Mouse (Mus musculus): ENCODE data around the gene Lyzl4.

Lyzl4 gene

DNA sequence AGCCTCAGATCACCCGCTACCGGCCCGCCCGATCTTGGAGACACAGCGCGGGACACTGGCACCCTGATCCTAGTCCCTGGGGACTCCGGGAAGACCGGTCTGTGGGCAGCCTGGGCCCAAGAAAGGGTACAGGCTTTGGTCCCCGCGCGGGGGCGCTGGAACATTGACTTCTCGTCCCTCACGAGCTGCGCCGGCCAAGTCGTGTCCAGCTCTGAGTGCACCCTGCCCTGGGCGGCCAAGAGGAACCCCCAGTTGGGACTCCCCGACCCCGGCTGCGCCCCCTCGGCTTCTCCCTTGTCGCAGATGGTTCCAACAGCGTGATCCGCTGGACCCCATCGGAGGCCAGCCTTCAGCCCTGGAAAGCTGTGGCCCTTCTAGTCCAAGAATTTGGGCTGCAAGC, at the start of gene Lyzl4:
Gene Lyzl4 (minus strand): TSS at position 96 of the 400 bp plus-strand sequence.
- in situ Hi-C loops (cut with MboI) = no loop called here

DNA sequence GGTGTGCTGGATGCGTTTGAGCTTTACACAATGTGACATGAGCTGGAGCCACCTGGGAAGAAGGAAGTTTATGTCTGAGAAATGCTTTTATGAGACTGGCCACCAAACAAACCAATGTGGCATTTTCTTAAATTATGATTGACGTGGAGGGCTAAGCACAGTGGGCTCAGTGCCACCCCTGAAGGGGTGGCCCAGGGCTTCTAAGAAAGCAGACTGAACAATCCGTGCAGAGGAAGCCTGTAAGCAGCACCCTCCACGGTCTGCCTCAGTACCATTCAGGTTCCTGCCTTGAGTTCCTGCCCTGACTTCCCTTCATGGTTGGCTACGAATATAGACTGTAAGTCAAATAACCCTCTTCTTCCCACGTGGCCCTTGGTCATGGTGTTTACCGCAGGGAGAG, 48.8 kb upstream of the Lyzl4 start:
- in situ Hi-C loops (cut with MboI) = no loop called here

DNA sequence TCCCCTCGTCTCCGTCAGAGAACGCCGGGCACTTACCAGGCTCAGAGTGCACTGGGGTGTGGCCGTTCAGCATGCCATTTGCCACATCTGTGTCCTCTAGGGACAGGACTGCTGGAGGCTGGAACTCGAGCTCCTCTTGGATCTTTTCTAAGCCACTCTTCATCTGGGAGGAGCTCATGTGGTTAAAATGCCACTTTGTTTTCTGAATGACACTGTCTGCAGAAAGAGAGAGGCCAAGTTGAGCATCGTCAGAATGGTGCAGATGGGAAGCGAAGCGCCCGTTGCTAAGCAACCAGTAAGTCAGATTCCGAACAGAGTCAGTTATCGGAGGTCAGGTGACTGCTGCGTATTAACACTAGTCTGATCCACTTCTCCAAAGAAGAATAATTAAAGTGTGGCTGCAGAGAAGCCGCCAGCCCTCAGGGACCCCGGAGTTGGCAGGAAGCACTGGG, 48.3 kb upstream of the Lyzl4 start:
- in situ Hi-C loops (cut with MboI) = no loop called here

DNA sequence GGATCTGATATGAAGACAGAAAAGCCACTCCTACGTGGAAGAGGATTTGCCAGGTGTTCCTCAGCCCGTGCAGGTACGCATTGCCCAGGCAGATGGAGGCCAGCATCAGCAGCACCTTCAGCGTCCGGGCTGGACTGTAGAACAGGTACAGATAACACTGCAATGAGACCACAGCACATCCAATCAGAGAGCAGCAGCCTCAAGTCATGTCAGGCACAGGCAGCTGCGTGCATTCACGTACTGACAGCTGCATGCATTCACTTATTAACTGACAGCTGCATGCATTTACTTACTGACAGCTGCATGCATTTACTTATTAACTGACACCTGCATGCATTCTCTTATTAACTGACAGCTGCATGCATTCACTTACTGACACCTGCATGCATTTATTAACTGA, 42.8 kb upstream of the Lyzl4 start:
- in situ Hi-C loops (cut with MboI) = no loop called here

DNA sequence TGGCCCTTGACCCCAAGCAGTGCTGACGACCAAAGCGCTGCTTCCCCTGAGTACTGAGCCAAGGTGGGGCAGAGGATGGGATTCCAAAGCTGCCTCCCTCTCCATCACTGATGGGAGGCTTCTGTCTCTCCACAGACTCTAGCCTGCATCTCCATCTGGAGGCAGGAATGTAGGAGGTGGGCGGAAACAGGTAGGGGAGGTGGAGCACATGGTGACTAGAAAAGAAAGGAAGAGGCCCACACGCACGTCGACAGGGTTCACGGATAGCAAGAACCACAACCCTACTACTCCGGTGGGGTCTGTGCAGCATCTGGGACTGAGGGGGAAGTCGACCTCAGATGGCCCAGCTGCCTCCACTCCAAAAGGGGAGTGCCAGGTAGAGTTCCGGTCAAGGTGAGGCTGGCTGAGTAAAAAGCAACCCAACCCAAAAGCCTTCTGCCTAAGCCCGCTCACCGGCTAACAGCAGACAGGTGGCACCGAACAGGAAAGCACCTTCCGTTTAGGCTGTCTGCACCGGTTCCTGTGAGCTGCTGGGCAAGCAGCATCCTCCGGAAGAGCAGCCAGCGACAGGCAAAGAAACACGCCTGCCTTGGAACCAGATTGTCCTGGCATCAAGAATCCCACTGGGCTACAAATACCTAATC, 40.3 kb upstream of the Lyzl4 start:
- in situ Hi-C loops (cut with MboI) = no loop called here

- in situ Hi-C loops (cut with MboI) = no loop called here
These were observed 39.3 kb upstream of the Lyzl4 start for GRCm38 (mm10) chr9:121681191-121681590.

DNA sequence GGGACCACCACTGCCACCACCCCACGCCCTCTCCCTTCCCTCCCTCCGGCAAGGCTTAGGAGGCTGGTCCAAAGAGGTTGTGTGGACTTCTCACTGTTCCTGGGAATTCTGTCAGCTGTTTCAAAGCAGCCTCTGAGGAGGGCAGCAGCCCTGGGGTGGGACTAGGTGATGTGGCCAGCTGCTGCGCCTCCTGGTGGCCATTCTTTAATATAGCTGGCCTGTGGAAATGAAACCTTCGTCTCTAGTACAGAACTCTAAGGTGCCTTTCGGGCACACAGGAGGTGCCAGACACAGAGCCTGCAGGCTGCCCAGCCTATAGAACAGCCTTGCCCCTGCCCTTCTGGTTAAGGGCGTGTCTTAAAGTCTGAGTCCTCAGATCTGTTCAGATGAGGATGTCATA, 37.7 kb upstream of the Lyzl4 start:
- in situ Hi-C loops (cut with MboI) = no loop called here

GRCm38 (mm10) chr9:121677476-121677875, 35.6 kb upstream of the Lyzl4 start:
- in situ Hi-C loops (cut with MboI) = no loop called here

DNA sequence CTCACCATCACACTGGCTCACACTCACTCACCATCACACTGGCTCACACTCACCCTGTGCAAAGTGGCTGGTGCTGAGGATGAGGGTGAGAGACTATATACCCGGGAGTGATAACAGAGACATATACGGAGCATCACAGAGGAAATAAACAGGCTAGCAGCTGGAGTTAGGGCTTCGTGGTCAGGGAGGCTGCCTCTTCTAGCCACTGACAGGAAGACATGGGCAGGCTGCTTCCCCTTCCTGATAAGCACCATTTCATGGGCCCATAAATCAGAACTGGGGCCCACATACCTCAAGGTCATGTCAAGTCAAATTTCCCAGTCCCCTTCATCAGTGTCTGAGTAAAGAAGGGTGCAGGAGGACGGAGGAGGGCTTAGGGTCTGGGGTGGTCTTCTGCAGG, 35.2 kb upstream of the Lyzl4 start:
- in situ Hi-C loops (cut with MboI) = no loop called here

GRCm38 (mm10) chr9:121675556-121675955, 33.7 kb upstream of the Lyzl4 start:
- in situ Hi-C loops (cut with MboI) = no loop called here

DNA sequence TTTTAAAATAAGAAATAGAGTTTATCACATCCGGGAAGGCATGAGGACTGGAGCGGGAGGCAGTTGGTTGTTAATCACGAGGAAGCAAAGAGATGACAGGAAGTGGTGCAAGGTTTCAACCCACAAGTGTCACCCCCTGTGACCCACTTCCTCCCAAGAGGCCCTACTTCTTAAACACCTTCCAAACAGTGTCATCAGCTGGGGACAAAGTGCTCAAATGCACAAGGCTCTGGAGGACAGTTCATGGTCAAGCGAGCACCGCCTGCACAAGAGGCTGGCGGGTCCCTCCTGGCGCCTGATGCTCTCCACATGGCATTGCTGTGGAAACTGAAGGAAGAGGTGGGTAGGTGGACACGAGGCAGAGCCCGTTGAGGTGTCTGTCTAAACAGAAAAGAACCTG, 33.1 kb upstream of the Lyzl4 start:
- in situ Hi-C loops (cut with MboI) = no loop called here

DNA sequence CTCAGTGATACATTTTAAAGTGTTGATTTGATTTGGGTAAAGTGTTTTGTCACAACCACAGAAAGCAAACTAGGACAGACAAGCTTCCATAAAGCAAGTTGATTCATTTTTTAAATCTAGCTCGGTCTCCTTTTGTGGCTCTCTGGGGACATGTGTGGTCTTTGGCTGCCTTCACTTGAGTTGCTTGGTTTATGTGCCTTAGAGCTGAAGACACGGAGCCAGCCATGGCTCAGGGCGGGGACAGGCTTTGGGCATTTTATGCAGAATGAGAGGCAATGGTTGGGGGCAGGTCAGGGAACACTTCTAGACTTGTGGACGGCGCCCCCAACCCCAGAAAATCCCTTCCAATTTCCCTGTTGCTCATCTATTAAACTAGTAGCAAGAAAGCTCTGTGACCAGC, 31.8 kb upstream of the Lyzl4 start:
- in situ Hi-C loops (cut with MboI) = no loop called here

GRCm38 (mm10) chr9:121672311-121672710, 30.4 kb upstream of the Lyzl4 start:
- in situ Hi-C loops (cut with MboI) = no loop called here

DNA sequence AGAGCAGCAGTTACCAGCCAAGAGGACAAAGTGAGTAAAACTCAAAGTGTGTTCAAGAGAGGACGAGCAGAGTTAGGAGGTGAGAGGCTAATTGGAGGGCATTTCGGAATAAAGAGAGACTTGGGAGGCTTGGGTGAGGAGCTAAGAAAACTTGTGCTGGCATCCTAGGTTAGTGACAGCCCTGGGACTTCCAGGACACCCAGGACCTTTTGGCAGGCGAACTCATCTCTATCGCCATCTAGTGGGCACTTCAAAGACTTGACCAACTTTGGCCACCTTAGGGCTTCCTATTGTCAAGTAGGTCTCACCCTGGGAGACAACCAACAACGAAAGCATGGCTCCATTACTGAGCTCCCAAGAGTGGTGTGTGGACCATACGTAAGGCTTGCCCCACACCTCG, 29.4 kb upstream of the Lyzl4 start:
- in situ Hi-C loops (cut with MboI) = no loop called here

GRCm38 (mm10) chr9:121669348-121669791, 27.5 kb upstream of the Lyzl4 start:
- in situ Hi-C loops (cut with MboI) = no loop called here

DNA sequence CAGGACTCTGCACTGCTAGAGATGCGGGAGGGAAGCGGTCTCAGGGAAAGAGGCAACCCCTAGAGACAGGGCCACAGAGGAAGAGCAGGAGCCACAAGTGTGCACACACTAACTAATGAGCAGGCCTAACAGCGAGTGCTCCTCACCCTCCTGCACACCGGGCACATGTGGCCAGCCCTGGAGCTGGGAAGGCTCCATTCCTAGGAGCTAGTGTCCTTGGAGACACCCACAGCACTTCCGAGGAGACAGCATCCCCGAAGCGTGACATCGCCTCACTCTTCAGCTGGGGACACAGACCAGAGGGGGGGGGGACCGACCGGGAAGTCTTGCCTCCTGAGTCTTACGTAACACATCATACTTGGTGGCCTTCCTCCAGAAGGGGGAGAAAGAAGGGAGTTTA, 25.9 kb upstream of the Lyzl4 start:
- in situ Hi-C loops (cut with MboI) = no loop called here

DNA sequence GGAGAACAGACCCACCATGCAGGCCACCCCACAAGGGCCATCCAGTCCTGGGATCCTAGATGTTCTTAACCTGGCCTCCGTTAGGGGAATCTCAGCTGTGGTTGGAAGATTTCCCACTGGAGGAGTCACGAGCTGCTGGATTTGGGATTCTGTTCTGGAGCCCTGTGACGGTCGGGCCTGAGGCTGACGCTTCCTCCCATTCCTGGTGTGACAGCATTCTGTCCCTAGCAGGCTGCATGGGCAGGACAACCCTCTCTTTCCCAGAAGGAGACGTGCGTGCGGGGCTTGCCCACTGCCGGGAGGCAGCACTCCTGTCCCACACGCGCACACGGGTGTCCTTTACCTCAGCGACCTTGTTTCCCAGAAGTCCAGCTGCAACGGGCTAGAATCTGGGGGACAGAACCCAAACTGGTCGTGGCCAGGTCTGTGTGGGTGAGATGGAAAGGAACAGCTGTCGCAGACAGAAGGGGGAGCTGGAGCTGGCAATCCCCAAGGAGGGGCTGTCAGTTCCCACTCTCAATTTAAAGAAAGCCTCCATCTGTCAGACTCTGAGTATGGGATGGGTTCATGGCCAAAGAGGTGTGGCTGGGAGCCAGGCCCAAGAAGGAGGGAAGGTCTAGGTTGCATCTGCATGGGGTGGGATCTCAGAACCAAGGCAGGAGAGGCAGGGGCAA, 25.2 kb upstream of the Lyzl4 start:
- in situ Hi-C loops (cut with MboI) = no loop called here

DNA sequence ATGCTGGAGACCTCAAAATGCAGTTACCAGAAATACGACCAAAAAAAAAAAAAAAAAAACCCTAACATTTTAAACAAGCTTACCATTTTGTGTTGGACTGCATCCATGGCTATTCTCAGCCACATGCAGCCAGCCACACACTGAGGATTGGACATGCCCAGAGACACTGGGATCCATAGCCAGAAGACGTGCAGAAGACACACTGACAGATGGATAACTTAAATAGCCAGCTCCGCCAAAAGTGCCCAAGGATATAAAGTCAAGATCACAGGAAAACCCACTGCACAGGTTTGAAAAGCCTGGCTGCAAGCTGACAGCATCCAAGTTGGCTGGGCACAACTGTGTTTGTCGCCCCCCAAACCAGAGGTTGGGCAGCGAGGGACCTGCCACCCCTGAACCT, 22.2 kb upstream of the Lyzl4 start:
- in situ Hi-C loops (cut with MboI) = no loop called here

GRCm38 (mm10) chr9:121663467-121663866, 21.6 kb upstream of the Lyzl4 start:
- in situ Hi-C loops (cut with MboI) = no loop called here

- in situ Hi-C loops (cut with MboI) = no loop called here
These were observed 17.9 kb upstream of the Lyzl4 start for GRCm38 (mm10) chr9:121659791-121660190.

- in situ Hi-C loops (cut with MboI) = no loop called here
These were observed 16.4 kb upstream of the Lyzl4 start for GRCm38 (mm10) chr9:121658248-121658647.

DNA sequence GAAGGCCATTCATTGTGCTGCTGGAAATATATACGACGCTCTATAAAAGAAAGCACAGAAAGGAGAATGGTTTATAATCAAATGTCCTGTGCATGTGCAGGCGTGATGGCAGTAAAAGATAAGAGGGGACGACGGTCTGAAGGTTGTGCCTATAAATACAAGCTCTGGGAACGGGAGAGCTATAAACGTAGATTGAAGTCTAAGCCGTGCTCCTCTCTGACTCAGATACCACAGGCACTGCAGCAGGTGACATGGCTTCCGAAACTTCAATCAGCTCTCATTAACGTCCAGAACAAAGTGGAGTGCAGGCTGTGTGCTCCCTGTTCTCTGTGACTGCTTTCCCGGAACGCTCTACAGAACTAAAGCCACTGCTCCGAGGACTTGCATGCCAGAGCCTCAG, 15.2 kb upstream of the Lyzl4 start:
- in situ Hi-C loops (cut with MboI) = no loop called here

- in situ Hi-C loops (cut with MboI) = no loop called here
These were observed 14.4 kb upstream of the Lyzl4 start for GRCm38 (mm10) chr9:121656322-121656721.

DNA sequence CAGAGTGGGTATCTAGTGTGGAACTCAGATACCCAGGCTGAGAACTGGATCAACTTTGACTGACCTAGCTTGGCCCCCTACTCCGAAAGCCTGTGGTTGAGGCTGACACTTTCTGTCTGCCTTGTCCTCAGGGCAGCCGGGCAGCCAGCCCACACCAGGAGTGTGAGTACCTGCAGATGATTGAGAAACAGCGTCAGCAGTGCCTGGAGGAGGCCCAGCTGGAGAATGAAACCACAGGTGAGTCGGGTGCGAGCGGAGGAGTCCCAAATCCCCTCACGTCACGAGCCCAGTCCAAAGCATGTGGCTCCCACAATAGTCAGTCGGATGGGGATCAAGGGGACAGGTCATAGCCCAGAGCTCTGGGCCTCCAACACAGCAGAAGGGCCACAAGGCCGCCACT, 11.8 kb upstream of the Lyzl4 start:
- in situ Hi-C loops (cut with MboI) = no loop called here
